Mouse (Mus musculus): ENCODE measurements around the gene Clmn. TPM values are rescaled to one million over a fixed set of nuclear protein-coding genes. Genes with fewer than 3 reads are reported as not detected.

The Clmn gene
- polyA plus RNA-seq, 1 experiment, result not detected

DNA sequence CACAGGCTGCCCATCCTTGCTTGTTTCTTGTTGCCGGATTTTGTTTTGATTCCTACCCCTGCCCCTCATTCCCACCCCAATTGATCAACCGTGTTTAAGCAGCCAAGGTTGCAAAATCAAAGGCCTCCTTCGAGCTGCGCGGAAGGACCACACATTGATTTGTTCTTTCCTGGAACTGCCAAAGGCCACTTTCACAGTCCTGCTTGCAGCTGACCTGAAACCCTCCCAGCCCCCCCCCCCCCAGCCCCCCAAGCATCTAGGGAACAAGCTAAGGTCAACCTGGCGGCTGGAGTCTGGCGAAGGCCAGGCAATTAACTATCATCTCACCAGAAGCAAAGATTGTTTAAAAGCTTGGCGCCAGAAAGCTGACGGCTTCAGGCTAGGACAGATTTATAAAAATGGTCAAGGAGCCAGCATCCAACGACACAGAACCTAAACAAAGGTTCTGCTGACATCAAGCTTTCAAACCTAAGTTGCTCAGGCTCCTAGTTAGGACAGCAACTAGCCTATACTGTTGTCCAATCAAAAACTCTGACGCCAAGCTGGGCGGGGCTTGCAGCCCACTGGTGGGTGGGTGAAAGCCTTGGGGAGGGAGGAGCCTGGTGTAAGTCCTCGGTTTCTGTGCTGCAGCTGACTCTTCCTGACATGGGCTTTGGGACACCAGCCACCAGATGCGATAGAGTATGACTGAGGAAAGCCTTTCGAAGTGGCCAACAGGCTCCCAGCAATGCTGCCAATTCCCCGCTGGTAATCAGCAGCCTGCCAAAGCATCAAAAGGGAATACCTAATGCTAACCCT lies 13.0 kb downstream of the Clmn start:
- 54% methylated on average over 16 of the region's 16 CpGs for WGBS
- TF ChIP-seq CTCF (IDR thresholded peaks at IDR 0.05; ENCODE audit: insufficient read depth, low read depth, low read length), result no peak
- no peak for TF ChIP-seq POLR2A (IDR thresholded peaks at IDR 0.05; ENCODE audit: insufficient read depth, low read depth, low read length)
- Histone ChIP-seq H3K4me1 (ENCODE audit: control insufficient read depth, insufficient read depth, low read length) (peaks cover 5% of the 10 kb centered on the region; the same call in 1 of the 2 replicates), H3K4me3 (ENCODE audit: insufficient read depth, low read depth, low read length) (no peak overlapping the region), H3K27ac (ENCODE audit: insufficient read depth, low read depth, low read length) (no peak overlapping the region)

GRCm38 (mm10) chr12:104850119-104850518 lies 14.8 kb downstream of the Clmn start:
- no peak overlapping the region for H3K27ac ChIP-seq (ENCODE audit: insufficient read depth, low read depth, low read length)

DNA sequence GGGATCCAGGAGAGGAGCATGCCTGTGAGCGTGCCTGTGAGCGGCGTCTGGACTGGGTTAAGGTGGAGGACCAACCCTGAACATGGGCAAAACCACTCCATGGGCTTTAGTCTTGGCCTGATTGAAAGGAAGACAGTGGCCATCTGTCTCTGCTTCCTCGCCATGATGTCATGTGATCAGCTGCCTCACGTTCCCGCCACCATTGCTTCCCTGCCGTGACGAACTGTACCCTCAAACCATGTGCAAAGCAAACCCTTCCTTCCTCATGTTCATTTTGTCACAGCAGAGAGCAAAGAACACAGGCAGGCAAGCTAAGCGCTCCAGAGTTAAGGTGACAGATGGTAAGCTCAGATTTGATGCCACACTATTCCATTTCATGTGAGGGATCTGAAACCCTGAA lies 16.2 kb downstream of the Clmn start:
- Histone ChIP-seq H3K27ac (ENCODE audit: insufficient read depth, low read depth, low read length) (no peak overlapping the region), H3K4me1 (ENCODE audit: control insufficient read depth, insufficient read depth, low read length) (peaks cover 8% of the 10 kb centered on the region; the same call in 1 of the 2 replicates), H3K4me3 (ENCODE audit: insufficient read depth, low read depth, low read length) (no peak overlapping the region)
- WGBS, result 96% methylated on average over 9 of the region's 9 CpGs
- TF ChIP-seq POLR2A (IDR thresholded peaks at IDR 0.05; ENCODE audit: insufficient read depth, low read depth, low read length) (no peak), CTCF (IDR thresholded peaks at IDR 0.05; ENCODE audit: insufficient read depth, low read depth, low read length) (no peak)

More at GRCm38 (mm10) chr12:104850119-104850518, 14.8 kb downstream of the Clmn start:
- Histone ChIP-seq H3K4me1 (ENCODE audit: control insufficient read depth, insufficient read depth, low read length) (peaks cover 8% of the 10 kb centered on the region; the same call in 1 of the 2 replicates), H3K4me3 (ENCODE audit: insufficient read depth, low read depth, low read length) (no peak overlapping the region)
- WGBS, result 87% methylated on average over 7 of the region's 7 CpGs
- TF ChIP-seq POLR2A (IDR thresholded peaks at IDR 0.05; ENCODE audit: insufficient read depth, low read depth, low read length) (no peak), CTCF (IDR thresholded peaks at IDR 0.05; ENCODE audit: insufficient read depth, low read depth, low read length) (no peak)

DNA sequence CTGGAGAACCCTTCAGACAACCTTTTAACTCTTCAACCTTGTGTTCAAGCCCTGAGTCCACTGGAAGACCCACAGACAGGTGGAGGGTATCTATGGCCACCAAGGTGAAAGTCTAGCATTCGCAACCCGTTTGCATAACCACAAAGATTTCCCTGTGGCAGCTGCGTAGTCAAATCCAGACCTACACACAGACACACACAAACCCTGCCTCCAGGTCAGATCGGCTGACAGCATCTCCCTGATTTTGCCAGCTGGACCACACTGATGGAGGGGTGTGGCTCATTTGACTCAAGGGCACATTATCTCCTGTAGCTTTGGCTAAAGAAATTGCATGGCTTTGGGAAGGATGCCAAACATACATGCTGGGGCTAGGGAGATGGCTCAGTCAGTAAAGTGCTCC lies 17.6 kb downstream of the Clmn start:
- WGBS, result 80% methylated on average over 4 of the region's 4 CpGs
- no peak for TF ChIP-seq POLR2A (IDR thresholded peaks at IDR 0.05; ENCODE audit: insufficient read depth, low read depth, low read length)
- TF ChIP-seq CTCF (IDR thresholded peaks at IDR 0.05; ENCODE audit: insufficient read depth, low read depth, low read length), result no peak
- Histone ChIP-seq H3K4me1 (ENCODE audit: control insufficient read depth, insufficient read depth, low read length) (peaks cover 8% of the 10 kb centered on the region; the same call in 1 of the 2 replicates), H3K4me3 (ENCODE audit: insufficient read depth, low read depth, low read length) (no peak overlapping the region), H3K27ac (ENCODE audit: insufficient read depth, low read depth, low read length) (no peak overlapping the region)

GRCm38 (mm10) chr12:104845707-104846106 lies 19.2 kb downstream of the Clmn start:
- WGBS, result 23% methylated on average over 11 of the region's 11 CpGs
- no peak overlapping the region for H3K27ac ChIP-seq (ENCODE audit: insufficient read depth, low read depth, low read length)
- H3K4me3 ChIP-seq (ENCODE audit: insufficient read depth, low read depth, low read length), result no peak overlapping the region
- H3K4me1 ChIP-seq (ENCODE audit: control insufficient read depth, insufficient read depth, low read length), result peaks cover 15% of the 10 kb centered on the region; the same call in 1 of the 2 replicates
- no peak for TF ChIP-seq CTCF (IDR thresholded peaks at IDR 0.05; ENCODE audit: insufficient read depth, low read depth, low read length)

GRCm38 (mm10) chr12:104844989-104845388 lies 19.9 kb downstream of the Clmn start:
- no peak overlapping the region for H3K4me3 ChIP-seq (ENCODE audit: insufficient read depth, low read depth, low read length)
- H3K27ac ChIP-seq (ENCODE audit: insufficient read depth, low read depth, low read length), result no peak overlapping the region
- TF ChIP-seq CTCF (IDR thresholded peaks at IDR 0.05; ENCODE audit: insufficient read depth, low read depth, low read length), result no peak
- TF ChIP-seq POLR2A (IDR thresholded peaks at IDR 0.05; ENCODE audit: insufficient read depth, low read depth, low read length), result no peak
- peaks cover 15% of the 10 kb centered on the region; the same call in 1 of the 2 replicates for H3K4me1 ChIP-seq (ENCODE audit: control insufficient read depth, insufficient read depth, low read length)
- WGBS, result 73% methylated on average over 4 of the region's 4 CpGs

GRCm38 (mm10) chr12:104844279-104844678 lies 20.6 kb downstream of the Clmn start:
- no peak for TF ChIP-seq CTCF (IDR thresholded peaks at IDR 0.05; ENCODE audit: insufficient read depth, low read depth, low read length)
- TF ChIP-seq POLR2A (IDR thresholded peaks at IDR 0.05; ENCODE audit: insufficient read depth, low read depth, low read length), result no peak
- H3K4me1 ChIP-seq (ENCODE audit: control insufficient read depth, insufficient read depth, low read length), result peaks cover 15% of the 10 kb centered on the region; the same call in 1 of the 2 replicates
- no peak overlapping the region for H3K4me3 ChIP-seq (ENCODE audit: insufficient read depth, low read depth, low read length)
- no peak overlapping the region for H3K27ac ChIP-seq (ENCODE audit: insufficient read depth, low read depth, low read length)
- WGBS, result 88% methylated on average over 4 of the region's 4 CpGs

DNA sequence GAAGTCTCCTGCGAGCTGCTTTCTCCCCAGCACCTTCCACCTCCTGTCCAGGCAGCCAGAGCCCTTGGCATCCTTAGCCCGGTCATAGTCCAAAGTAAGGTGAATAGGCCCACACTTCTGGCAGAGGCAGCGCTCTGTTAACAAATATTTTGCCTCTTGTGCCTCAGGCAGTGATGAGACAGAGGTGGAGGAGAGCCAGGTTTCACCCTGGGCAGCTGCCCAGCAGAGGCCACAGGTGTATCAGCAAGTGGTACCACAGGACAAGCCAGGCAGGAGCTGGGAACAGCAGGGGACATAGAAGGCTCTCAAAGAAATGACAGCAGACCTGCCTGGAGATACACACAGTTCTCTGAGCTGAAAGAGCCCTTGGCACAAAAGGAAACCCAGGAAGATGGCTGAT lies 23.6 kb downstream of the Clmn start:
- Histone ChIP-seq H3K27ac (ENCODE audit: insufficient read depth, low read depth, low read length) (no peak overlapping the region), H3K4me1 (ENCODE audit: control insufficient read depth, insufficient read depth, low read length) (peaks cover 24% of the 10 kb centered on the region), H3K4me3 (ENCODE audit: insufficient read depth, low read depth, low read length) (no peak overlapping the region)
- WGBS, result 70% methylated on average over 3 of the region's 3 CpGs
- TF ChIP-seq POLR2A (IDR thresholded peaks at IDR 0.05; ENCODE audit: insufficient read depth, low read depth, low read length) (no peak), CTCF (IDR thresholded peaks at IDR 0.05; ENCODE audit: insufficient read depth, low read depth, low read length) (no peak)

GRCm38 (mm10) chr12:104838987-104839386 lies 25.9 kb downstream of the Clmn start:
- TF ChIP-seq CTCF (IDR thresholded peaks at IDR 0.05; ENCODE audit: insufficient read depth, low read depth, low read length), result no peak
- no peak for TF ChIP-seq POLR2A (IDR thresholded peaks at IDR 0.05; ENCODE audit: insufficient read depth, low read depth, low read length)
- H3K4me3 ChIP-seq (ENCODE audit: insufficient read depth, low read depth, low read length), result no peak overlapping the region
- H3K27ac ChIP-seq (ENCODE audit: insufficient read depth, low read depth, low read length), result no peak overlapping the region
- peaks cover 27% of the 10 kb centered on the region for H3K4me1 ChIP-seq (ENCODE audit: control insufficient read depth, insufficient read depth, low read length)
- 73% methylated on average over 4 of the region's 4 CpGs for WGBS

All from olfactory bulb, adult 2 months (tissue).